Mouse (Mus musculus) right cerebral cortex, adult 2 months (tissue): Measurements from ENCODE around the gene Tspan1.

Source experiments
- DNase-seq, 2 experiments: peaks; one replicate each; pipeline ENCODE4 v3.0.0; 2021 to 2022; ENCODE audit warnings: low spot score in 2 of 2

Gene Tspan1

GRCm38 (mm10) chr4:116168617-116169352 is 1.4 kb upstream of the Tspan1 start:
- DNase-seq: peak; percentile 82 to 85

GRCm38 (mm10) chr4:116165708-116166407 is 1.5 kb downstream of the Tspan1 start:
- no peak for DNase-seq

GRCm38 (mm10) chr4:116164759-116165554 is 2.4 kb downstream of the Tspan1 start:
- no peak for DNase-seq

GRCm38 (mm10) chr4:116162142-116162541 is 5.3 kb downstream of the Tspan1 start:
- no peak for DNase-seq

- peak; percentile 81 to 83 for DNase-seq
Observed at GRCm38 (mm10) chr4:116160769-116161168, 6.6 kb downstream of the Tspan1 start.

GRCm38 (mm10) chr4:116159912-116160311 is 7.5 kb downstream of the Tspan1 start:
- DNase-seq: peak in 1 of 2 experiments; percentile 63

GRCm38 (mm10) chr4:116157882-116158281 is 9.5 kb downstream of the Tspan1 start:
- no peak for DNase-seq

GRCm38 (mm10) chr4:116152702-116153101 is 14.7 kb downstream of the Tspan1 start:
- DNase-seq: no peak

- no peak for DNase-seq
Observed at GRCm38 (mm10) chr4:116151238-116151637, 16.2 kb downstream of the Tspan1 start, which contains the start of gene Lurap1. Lurap1 (minus strand) TSS chr4:116151338.

- no peak for DNase-seq
Observed at GRCm38 (mm10) chr4:116150862-116151221, 16.6 kb downstream of the Tspan1 start.

- DNase-seq: peak; percentile 34 to 39
Observed at GRCm38 (mm10) chr4:116150156-116150861, 17.1 kb downstream of the Tspan1 start.

- DNase-seq: peak in 1 of 2 experiments; percentile 45
Observed at GRCm38 (mm10) chr4:116149812-116150155, 17.6 kb downstream of the Tspan1 start.

GRCm38 (mm10) chr4:116143891-116144717 is 23.3 kb downstream of the Tspan1 start:
- peak; percentile 74 to 79 for DNase-seq

GRCm38 (mm10) chr4:116143317-116143811 is 24.0 kb downstream of the Tspan1 start:
- no peak for DNase-seq

GRCm38 (mm10) chr4:116142269-116142668 is 25.1 kb downstream of the Tspan1 start:
- no peak for DNase-seq

GRCm38 (mm10) chr4:116141736-116142135 is 25.7 kb downstream of the Tspan1 start:
- no peak for DNase-seq

GRCm38 (mm10) chr4:116140801-116141574 is 26.4 kb downstream of the Tspan1 start:
- DNase-seq: peak in 1 of 2 experiments; percentile 26

GRCm38 (mm10) chr4:116137421-116137996 is 29.9 kb downstream of the Tspan1 start:
- DNase-seq: no peak

GRCm38 (mm10) chr4:116134990-116135389 is 32.4 kb downstream of the Tspan1 start:
- peak in 1 of 2 experiments; percentile 27 for DNase-seq
